Mouse (Mus musculus) olfactory bulb, adult 2 months (tissue): ENCODE measurements around the gene Gm45261.

Experiments
- CTCF ChIP-seq: fragments of 200-500 bp; IDR thresholded peaks from 2 replicates; pipeline ENCODE4 v1.5.1; 2012; ENCODE audit warnings: low read depth, mild to moderate bottlenecking, low read length, moderate library complexity; ENCODE audit not compliant: insufficient read depth
- POLR2A ChIP-seq: fragments of 200-500 bp; IDR thresholded peaks from 2 replicates; pipeline ENCODE4 v1.6.1; 2012; ENCODE audit warnings: mild to moderate bottlenecking, low read depth, low read length, moderate library complexity; ENCODE audit not compliant: insufficient read depth

DNA sequence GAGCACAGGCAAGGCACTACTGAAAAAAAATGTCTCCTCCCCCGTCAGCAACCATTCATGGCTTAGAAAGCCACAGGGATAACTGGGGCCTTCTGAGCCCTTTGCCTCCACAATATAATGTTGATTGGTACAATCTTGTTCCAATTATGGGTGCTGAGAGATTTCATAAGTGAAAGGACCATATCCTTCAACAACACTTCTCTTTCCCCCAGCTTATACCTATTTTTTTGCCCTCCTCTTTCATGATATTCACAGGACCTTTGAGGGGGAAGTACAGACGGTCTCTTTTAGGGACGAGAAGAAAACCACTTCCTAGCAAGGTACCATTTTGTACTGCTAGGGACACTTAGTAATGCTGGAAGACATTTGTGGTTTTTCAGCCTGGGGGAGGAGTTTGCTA is 57.1 kb downstream of the Gm45261 start:
- TF ChIP-seq CTCF = no peak
- no peak for TF ChIP-seq POLR2A
